Mouse (Mus musculus) lung, embryonic 14.5 days (tissue): ENCODE measurements around the gene Frmd4a. TPM values are rescaled to one million over a fixed set of nuclear protein-coding genes. Genes with fewer than 3 reads are reported as not detected.
A peak's percentile ranks its signal among the peaks of the same experiment; 100 is the strongest.

Experiments used
- ATAC-seq: fragments of 200-750 bp; cut with Nextera tagmentation; 2 replicates; pipeline ENCODE4 v1.8.0; 2017; ENCODE audit warnings: mild to moderate bottlenecking, moderate TSS enrichment, moderate library complexity; ENCODE audit not compliant: insufficient read depth
- DNase-seq: peaks from one replicate; pipeline ENCODE4 v3.0.0-alpha.2; 2015
- H3K27ac ChIP-seq: fragments of 300-500 bp; sonication (generic); 2 replicates; pipeline ENCODE4 v1.5.1; 2014; ENCODE audit warnings: low read depth, mild to moderate bottlenecking, moderate library complexity
- H3K27me3 ChIP-seq: fragments of 300-500 bp; sonication (generic); 2 replicates; pipeline ENCODE4 v1.6.1; 2014; ENCODE audit warnings: low read length, control low read depth; ENCODE audit not compliant: insufficient read depth
- H3K36me3 ChIP-seq: fragments of 300-500 bp; sonication (generic); 2 replicates; pipeline ENCODE4 v1.6.1; 2014; ENCODE audit warnings: control low read depth; ENCODE audit not compliant: insufficient read depth
- H3K4me1 ChIP-seq: fragments of 300-500 bp; sonication (generic); 2 replicates; pipeline ENCODE4 v1.6.1; 2014; ENCODE audit warnings: antibody characterized with exemption, control low read depth; ENCODE audit not compliant: insufficient read depth
- H3K4me2 ChIP-seq: fragments of 300-500 bp; sonication (generic); 2 replicates; pipeline ENCODE4 v1.6.1; 2014; ENCODE audit warnings: mild to moderate bottlenecking
- H3K4me3 ChIP-seq: fragments of 300-500 bp; sonication (generic); 2 replicates; pipeline ENCODE4 v1.5.1; 2014; ENCODE audit warnings: low read depth, low read length
- H3K9ac ChIP-seq: fragments of 300-500 bp; sonication (generic); 2 replicates; pipeline ENCODE4 v1.6.1; 2014
- H3K9me3 ChIP-seq: fragments of 300-500 bp; sonication (generic); 2 replicates; pipeline ENCODE4 v1.6.1; 2016; ENCODE audit warnings: low read depth, low read length, control low read depth
- CTCF ChIP-seq: IDR thresholded peaks from 2 replicates; pipeline ENCODE4 v1.5.1; 2016; ENCODE audit warnings: antibody characterized with exemption, low read depth
- WGBS: fragments of 180-500 bp; shearing (Covaris S2); extraction: QIAGEN DNeasy Blood & Tissue Kit; methylation state at CpG from one replicate; pipeline ENCODE4 v1.1.7; 2014; 5-methylcytosine and 5-hydroxymethylcytosine counted together
- polyA plus RNA-seq: library from polyadenylated mRNA; unstranded; fragments of >200 nt; fragmentation: Nextera tagmentation; extraction: Ambion mirVana; gene quantifications from 2 replicates; pipeline ENCODE4 v1.2.1, GENCODE M21; 2014

Gene Frmd4a
- polyA plus RNA-seq, 1 experiment from 2014 or later = 37.1 TPM

- no peaks in the 10 kb centered on the region for H3K27me3 ChIP-seq
- H3K27ac ChIP-seq = no peak overlapping the region
- no peaks in the 10 kb centered on the region for H3K36me3 ChIP-seq
- H3K9ac ChIP-seq = no peak overlapping the region
- no peak for DNase-seq
- no peak for ATAC-seq
- H3K4me1 ChIP-seq = 0 out of 2 replicates have a peak, but pooled peaks cover under 1% of the 10 kb centered on the region
- H3K4me2 ChIP-seq = no peak overlapping the region
- TF ChIP-seq CTCF = no peak
- H3K4me3 ChIP-seq = no peak overlapping the region
- H3K9me3 ChIP-seq = no peaks in the 10 kb centered on the region
- 3% methylated on average over 1 of the region's 1 CpGs for WGBS
Observed at GRCm38 (mm10) chr2:4222497-4222828, 204.9 kb downstream of the Frmd4a start.

DNA sequence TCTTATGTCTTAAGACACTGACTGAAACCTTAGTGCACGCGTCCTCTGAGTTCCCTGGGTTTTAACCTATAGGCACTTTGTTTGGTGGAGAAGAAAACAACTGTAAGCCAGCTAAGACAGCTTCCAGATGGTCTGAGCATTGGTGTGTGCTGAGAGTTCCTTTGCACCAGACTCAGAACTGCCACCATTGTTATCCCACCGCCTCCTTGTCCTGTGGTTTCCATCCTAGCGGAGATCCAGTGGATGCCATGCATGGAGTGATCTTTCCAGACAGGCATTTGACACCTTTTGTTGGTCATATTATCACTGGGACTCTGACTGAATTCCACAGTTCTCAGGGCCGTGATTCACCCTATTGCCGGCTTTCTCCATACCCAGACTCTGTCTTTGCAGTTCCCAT lies 205.8 kb downstream of the Frmd4a start:
- no peak overlapping the region for H3K9ac ChIP-seq
- whole genome bisulfite sequencing = 87% methylated on average over 6 of the region's 6 CpGs
- H3K9me3 ChIP-seq = no peaks in the 10 kb centered on the region
- no peaks in the 10 kb centered on the region for H3K27me3 ChIP-seq
- 0 out of 2 replicates have a peak, but pooled peaks cover 3% of the 10 kb centered on the region for H3K4me1 ChIP-seq
- ATAC-seq = no peak
- TF ChIP-seq CTCF = no peak
- H3K4me2 ChIP-seq = no peak overlapping the region
- H3K36me3 ChIP-seq = no peaks in the 10 kb centered on the region
- DNase-seq = no peak
- H3K4me3 ChIP-seq = no peak overlapping the region
- H3K27ac ChIP-seq = no peak overlapping the region

DNA sequence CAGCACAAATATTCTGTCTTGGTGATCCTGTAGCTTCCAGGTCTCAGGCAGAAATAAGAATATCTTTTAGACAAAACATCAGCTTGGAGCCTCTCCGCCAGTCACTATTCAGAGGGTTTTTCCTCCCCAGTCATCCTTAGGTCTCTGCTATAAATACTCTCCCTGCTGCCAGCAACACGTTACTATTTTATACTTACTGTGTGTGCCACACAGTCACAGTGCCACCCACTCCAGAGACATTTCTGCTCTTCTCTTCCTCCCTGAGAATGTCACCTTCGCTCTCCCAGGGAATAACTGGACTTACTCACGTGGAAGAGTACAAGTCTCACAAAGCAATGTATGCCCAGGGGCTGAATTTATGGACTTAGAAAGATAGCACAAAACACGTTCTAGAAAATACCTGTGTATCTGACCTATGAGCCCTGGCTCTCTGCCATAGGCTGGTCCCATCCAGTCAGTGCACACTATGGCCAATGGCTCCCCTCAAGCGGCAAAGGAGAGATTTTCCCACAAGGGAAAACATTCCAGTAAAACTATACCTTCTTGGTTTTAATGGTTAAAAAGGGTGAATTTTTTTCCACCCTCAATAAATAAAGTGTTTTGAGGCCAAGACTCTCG lies 209.5 kb downstream of the Frmd4a start:
- ATAC-seq (no peak), DNase-seq (no peak)
- Histone ChIP-seq H3K27me3 (no peaks in the 10 kb centered on the region), H3K9me3 (no peaks in the 10 kb centered on the region), H3K27ac (no peak overlapping the region), H3K9ac (no peak overlapping the region), H3K4me2 (no peak overlapping the region), H3K4me1 (0 out of 2 replicates have a peak, but pooled peaks cover 3% of the 10 kb centered on the region), H3K4me3 (no peak overlapping the region), H3K36me3 (no peaks in the 10 kb centered on the region)
- TF ChIP-seq CTCF = no peak
- WGBS = 69% methylated on average over 7 of the region's 7 CpGs

DNA sequence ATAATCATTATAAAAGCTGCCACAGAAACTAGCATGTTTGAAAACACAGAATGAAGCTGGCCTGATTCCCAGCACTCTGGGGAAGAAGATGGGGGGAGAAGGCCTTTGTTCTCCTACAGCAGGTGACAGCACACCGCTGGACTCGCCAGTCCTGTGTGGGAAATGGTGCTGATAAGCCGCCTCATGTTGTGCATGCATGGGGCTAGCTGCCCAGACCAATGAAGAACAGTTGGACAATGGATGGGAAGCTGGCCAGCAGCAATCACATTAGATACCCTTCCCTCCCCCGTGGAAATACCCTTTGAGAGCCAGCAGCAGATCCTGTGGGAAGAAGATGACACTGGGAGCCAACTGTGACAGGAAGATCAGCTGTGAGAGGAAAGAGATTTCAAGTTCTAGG lies 210.0 kb downstream of the Frmd4a start:
- Histone ChIP-seq H3K9ac (no peak overlapping the region), H3K36me3 (no peaks in the 10 kb centered on the region), H3K4me1 (0 out of 2 replicates have a peak, but pooled peaks cover 3% of the 10 kb centered on the region), H3K27me3 (no peaks in the 10 kb centered on the region), H3K9me3 (no peaks in the 10 kb centered on the region), H3K27ac (no peak overlapping the region), H3K4me2 (no peak overlapping the region), H3K4me3 (no peak overlapping the region)
- WGBS = 36% methylated on average over 4 of the region's 4 CpGs
- TF ChIP-seq CTCF = no peak
- no peak for ATAC-seq
- DNase-seq = peak; percentile 30

DNA sequence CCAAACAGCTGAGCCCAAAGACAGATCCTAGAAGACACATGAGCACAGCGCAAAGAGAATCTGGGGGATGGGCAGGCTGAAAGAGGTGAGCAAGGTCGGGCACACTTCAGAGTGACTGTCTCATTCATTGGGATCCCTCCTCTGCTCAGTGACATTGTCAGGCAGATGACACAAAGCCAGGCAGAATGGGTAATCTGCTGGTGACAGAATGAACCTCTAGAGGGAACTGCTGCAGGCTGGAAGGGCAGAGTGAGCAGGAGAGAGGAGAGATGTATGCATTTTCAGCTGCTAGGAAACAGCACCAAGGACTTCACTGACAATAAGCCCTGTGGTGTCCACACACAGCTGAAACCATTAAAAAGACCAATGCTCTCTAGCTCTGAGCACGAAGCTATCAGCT lies 211.0 kb downstream of the Frmd4a start:
- peak; percentile 41 for DNase-seq
- TF ChIP-seq CTCF = peak; percentile 36; the same call in 1 of the 2 replicates
- Histone ChIP-seq H3K9ac (no peak overlapping the region), H3K36me3 (no peaks in the 10 kb centered on the region), H3K27ac (no peak overlapping the region), H3K27me3 (no peaks in the 10 kb centered on the region), H3K4me1 (0 out of 2 replicates have a peak, but pooled peaks cover 3% of the 10 kb centered on the region), H3K4me3 (no peak overlapping the region), H3K4me2 (no peak overlapping the region), H3K9me3 (no peaks in the 10 kb centered on the region)
- ATAC-seq = no peak
- 28% methylated on average over 3 of the region's 3 CpGs for whole genome bisulfite sequencing

- ATAC-seq (no peak), DNase-seq (no peak)
- TF ChIP-seq CTCF = no peak
- no peak overlapping the region for H3K27ac ChIP-seq
- no peak overlapping the region for H3K4me3 ChIP-seq
- 0 out of 2 replicates have a peak, but pooled peaks cover 3% of the 10 kb centered on the region for H3K4me1 ChIP-seq
- no peaks in the 10 kb centered on the region for H3K9me3 ChIP-seq
- WGBS = 24% methylated on average over 3 of the region's 3 CpGs
- no peak overlapping the region for H3K9ac ChIP-seq
- peak overlapping the region; percentile 29; the same call in 1 of the 2 replicates for H3K4me2 ChIP-seq
- H3K27me3 ChIP-seq = no peaks in the 10 kb centered on the region
- no peaks in the 10 kb centered on the region for H3K36me3 ChIP-seq
Observed at GRCm38 (mm10) chr2:4232335-4232734, 214.8 kb downstream of the Frmd4a start.

GRCm38 (mm10) chr2:4232761-4233322 lies 215.3 kb downstream of the Frmd4a start:
- H3K27ac ChIP-seq = no peak overlapping the region
- peak; percentile 58 for ATAC-seq
- H3K4me3 ChIP-seq = no peak overlapping the region
- no peaks in the 10 kb centered on the region for H3K4me1 ChIP-seq
- H3K9me3 ChIP-seq = no peaks in the 10 kb centered on the region
- 0 out of 2 replicates have a peak overlapping the region, but pooled peaks have one; percentile 31 for H3K9ac ChIP-seq
- peak overlapping the region; percentile 29; the same call in 1 of the 2 replicates for H3K4me2 ChIP-seq
- no peak for TF ChIP-seq CTCF
- H3K27me3 ChIP-seq = no peaks in the 10 kb centered on the region
- WGBS = 22% methylated on average over 10 of the region's 10 CpGs
- peak; percentile 51 for DNase-seq
- no peaks in the 10 kb centered on the region for H3K36me3 ChIP-seq
